Mouse (Mus musculus): ENCODE data around the gene Prss46. TPM values are rescaled to one million over a fixed set of nuclear protein-coding genes. Genes with fewer than 3 reads are reported as not detected.
A peak's percentile ranks its signal among the peaks of the same experiment; 100 is the strongest.

Gene Prss46
- polyA plus RNA-seq, 1 experiment from 2014 or later: not detected

DNA sequence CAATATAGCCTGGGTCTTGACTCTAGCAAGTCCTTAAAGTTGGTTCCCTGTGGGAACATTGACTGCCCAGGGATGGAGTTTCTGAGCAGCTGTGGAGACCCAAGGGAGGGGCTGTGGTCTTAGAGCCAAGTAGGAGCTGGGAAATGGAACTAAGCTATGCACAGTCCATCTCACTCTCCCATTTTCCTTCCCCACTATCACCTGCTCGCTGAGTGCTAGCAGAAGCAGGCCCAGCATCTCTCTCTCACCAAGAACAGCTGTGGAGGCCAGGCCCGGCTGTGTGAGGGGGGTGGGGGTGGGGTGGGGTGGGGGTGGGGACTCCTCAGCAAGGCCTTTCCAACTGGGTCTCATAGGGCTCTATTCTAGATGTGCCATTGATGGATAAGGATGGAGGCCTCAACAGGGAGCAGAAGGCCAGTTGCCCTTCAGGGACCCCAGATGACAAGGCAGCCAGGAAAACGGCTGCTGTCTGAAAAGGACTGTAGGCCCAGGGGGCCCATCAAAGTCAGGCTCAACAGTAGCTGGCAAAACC is 30.4 kb downstream of the Prss46 start:
- H3K27ac ChIP-seq (ENCODE audit: low read depth, low read length): no peak overlapping the region
- H3K36me3 ChIP-seq (ENCODE audit: control insufficient read depth, insufficient read depth, low read length): no peaks in the 10 kb centered on the region
- ATAC-seq (replicated peaks; ENCODE audit: insufficient number of reproducible peaks, low FRiP score, low TSS enrichment): no peak
- H3K9me3 ChIP-seq (replicated peaks; ENCODE audit: control insufficient read depth, low read length): no peaks in the 10 kb centered on the region
- H3K4me1 ChIP-seq (ENCODE audit: control insufficient read depth, insufficient read depth, low read length): peaks cover 4% of the 10 kb centered on the region; the same call in 1 of the 2 replicates
- H3K27me3 ChIP-seq (ENCODE audit: control insufficient read depth, insufficient read depth, low read length): peaks cover 40% of the 10 kb centered on the region
- H3K4me2 ChIP-seq: no peak overlapping the region
- WGBS (ENCODE audit: insufficient replicate concordance): 35% methylated on average over 3 of the region's 3 CpGs
- no peak overlapping the region for H3K9ac ChIP-seq (ENCODE audit: low read depth, low read length)
- no peak overlapping the region for H3K4me3 ChIP-seq (ENCODE audit: low read depth, low read length)

- Histone ChIP-seq H3K27ac (ENCODE audit: low read depth, low read length) (no peak overlapping the region), H3K9ac (ENCODE audit: low read depth, low read length) (no peak overlapping the region), H3K9me3 (replicated peaks; ENCODE audit: control insufficient read depth, low read length) (no peaks in the 10 kb centered on the region), H3K27me3 (ENCODE audit: control insufficient read depth, insufficient read depth, low read length) (peaks cover 46% of the 10 kb centered on the region), H3K4me3 (ENCODE audit: low read depth, low read length) (no peak overlapping the region), H3K4me2 (no peak overlapping the region), H3K4me1 (ENCODE audit: control insufficient read depth, insufficient read depth, low read length) (peaks cover 8% of the 10 kb centered on the region; the same call in 1 of the 2 replicates), H3K36me3 (ENCODE audit: control insufficient read depth, insufficient read depth, low read length) (no peaks in the 10 kb centered on the region)
- no peak for ATAC-seq (replicated peaks; ENCODE audit: insufficient number of reproducible peaks, low FRiP score, low TSS enrichment)
- 22% methylated on average over 4 of the region's 6 CpGs for WGBS (ENCODE audit: insufficient replicate concordance)
Observed at GRCm38 (mm10) chr9:110875288-110875695, 31.0 kb downstream of the Prss46 start.

GRCm38 (mm10) chr9:110877353-110877752 is 33.0 kb downstream of the Prss46 start:
- Histone ChIP-seq H3K4me1 (ENCODE audit: control insufficient read depth, insufficient read depth, low read length) (peaks cover 11% of the 10 kb centered on the region; the same call in 1 of the 2 replicates), H3K4me2 (no peak overlapping the region), H3K9me3 (replicated peaks; ENCODE audit: control insufficient read depth, low read length) (no peaks in the 10 kb centered on the region), H3K36me3 (ENCODE audit: control insufficient read depth, insufficient read depth, low read length) (no peaks in the 10 kb centered on the region), H3K27me3 (ENCODE audit: control insufficient read depth, insufficient read depth, low read length) (peaks cover 64% of the 10 kb centered on the region), H3K9ac (ENCODE audit: low read depth, low read length) (no peak overlapping the region), H3K27ac (ENCODE audit: low read depth, low read length) (no peak overlapping the region), H3K4me3 (ENCODE audit: low read depth, low read length) (no peak overlapping the region)
- no peak for ATAC-seq (replicated peaks; ENCODE audit: insufficient number of reproducible peaks, low FRiP score, low TSS enrichment)
- WGBS (ENCODE audit: insufficient replicate concordance): 76% methylated on average over 1 of the region's 1 CpGs

DNA sequence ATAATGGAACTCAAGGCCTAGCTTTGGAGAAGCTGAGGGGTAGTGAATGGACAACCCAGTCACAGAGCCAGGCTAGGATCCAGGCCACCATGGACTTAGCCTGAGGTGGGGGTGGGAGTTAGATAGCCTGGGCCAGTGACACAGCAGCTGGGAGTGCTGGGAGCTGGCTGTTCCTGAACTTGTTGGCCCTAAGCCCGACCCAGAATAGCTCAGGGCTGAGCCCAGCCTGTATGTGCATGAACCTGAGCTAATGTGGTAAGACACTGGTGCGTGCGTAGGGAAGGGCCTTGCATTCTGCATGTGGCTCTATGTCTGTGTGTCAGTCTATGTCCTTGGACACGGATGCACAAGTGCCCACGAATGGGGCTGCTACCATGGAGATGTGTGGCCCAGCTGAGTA is 33.6 kb downstream of the Prss46 start:
- H3K4me1 ChIP-seq (ENCODE audit: control insufficient read depth, insufficient read depth, low read length): peaks cover 11% of the 10 kb centered on the region; the same call in 1 of the 2 replicates
- H3K27ac ChIP-seq (ENCODE audit: low read depth, low read length): no peak overlapping the region
- ATAC-seq (replicated peaks; ENCODE audit: insufficient number of reproducible peaks, low FRiP score, low TSS enrichment): no peak
- H3K9ac ChIP-seq (ENCODE audit: low read depth, low read length): no peak overlapping the region
- 75% methylated on average over 5 of the region's 5 CpGs for WGBS (ENCODE audit: insufficient replicate concordance)
- H3K27me3 ChIP-seq (ENCODE audit: control insufficient read depth, insufficient read depth, low read length): peaks cover 59% of the 10 kb centered on the region
- no peaks in the 10 kb centered on the region for H3K36me3 ChIP-seq (ENCODE audit: control insufficient read depth, insufficient read depth, low read length)
- no peak overlapping the region for H3K4me3 ChIP-seq (ENCODE audit: low read depth, low read length)
- H3K4me2 ChIP-seq: no peak overlapping the region
- H3K9me3 ChIP-seq (replicated peaks; ENCODE audit: control insufficient read depth, low read length): no peaks in the 10 kb centered on the region

GRCm38 (mm10) chr9:110879191-110879920 is 35.0 kb downstream of the Prss46 start, which contains the start of gene Als2cl:
Gene Als2cl (plus strand): TSS chr9:110879870.
- H3K9ac ChIP-seq (ENCODE audit: low read depth, low read length): peak within 1 kb of the TSS; percentile 67
- no peak for ATAC-seq (replicated peaks; ENCODE audit: insufficient number of reproducible peaks, low FRiP score, low TSS enrichment)
- no peaks in the 10 kb centered on the region for H3K36me3 ChIP-seq (ENCODE audit: control insufficient read depth, insufficient read depth, low read length)
- peaks cover 45% of the 10 kb centered on the region for H3K27me3 ChIP-seq (ENCODE audit: control insufficient read depth, insufficient read depth, low read length)
- H3K4me2 ChIP-seq: peak within 1 kb of the TSS; percentile 96
- no peaks in the 10 kb centered on the region for H3K9me3 ChIP-seq (replicated peaks; ENCODE audit: control insufficient read depth, low read length)
- 17% methylated on average over 12 of the region's 12 CpGs for WGBS (ENCODE audit: insufficient replicate concordance)
- H3K4me1 ChIP-seq (ENCODE audit: control insufficient read depth, insufficient read depth, low read length): peaks cover 11% of the 10 kb centered on the region; the same call in 1 of the 2 replicates
- H3K4me3 ChIP-seq (ENCODE audit: low read depth, low read length): peak within 1 kb of the TSS; percentile 67
- H3K27ac ChIP-seq (ENCODE audit: low read depth, low read length): no peak within 1 kb of the TSS

GRCm38 (mm10) chr9:110879998-110880561 is 35.8 kb downstream of the Prss46 start, which contains the start of gene Tmie:
Gene Tmie (minus strand): TSS chr9:110880113.
- no peak within 1 kb of the TSS for H3K27ac ChIP-seq (ENCODE audit: low read depth, low read length)
- peak within 1 kb of the TSS; percentile 96 for H3K4me2 ChIP-seq
- no peaks in the 10 kb centered on the region for H3K36me3 ChIP-seq (ENCODE audit: control insufficient read depth, insufficient read depth, low read length)
- WGBS (ENCODE audit: insufficient replicate concordance): under 1% methylated on average over 55 of the region's 57 CpGs
- peak; percentile 44; the same call in 1 of the 2 replicates for ATAC-seq (replicated peaks; ENCODE audit: insufficient number of reproducible peaks, low FRiP score, low TSS enrichment)
- H3K27me3 ChIP-seq (ENCODE audit: control insufficient read depth, insufficient read depth, low read length): peaks cover 41% of the 10 kb centered on the region
- H3K4me3 ChIP-seq (ENCODE audit: low read depth, low read length): peak within 1 kb of the TSS; percentile 67
- no peaks in the 10 kb centered on the region for H3K9me3 ChIP-seq (replicated peaks; ENCODE audit: control insufficient read depth, low read length)
- peaks cover 11% of the 10 kb centered on the region; the same call in 1 of the 2 replicates for H3K4me1 ChIP-seq (ENCODE audit: control insufficient read depth, insufficient read depth, low read length)
- peak within 1 kb of the TSS; percentile 67 for H3K9ac ChIP-seq (ENCODE audit: low read depth, low read length)

DNA sequence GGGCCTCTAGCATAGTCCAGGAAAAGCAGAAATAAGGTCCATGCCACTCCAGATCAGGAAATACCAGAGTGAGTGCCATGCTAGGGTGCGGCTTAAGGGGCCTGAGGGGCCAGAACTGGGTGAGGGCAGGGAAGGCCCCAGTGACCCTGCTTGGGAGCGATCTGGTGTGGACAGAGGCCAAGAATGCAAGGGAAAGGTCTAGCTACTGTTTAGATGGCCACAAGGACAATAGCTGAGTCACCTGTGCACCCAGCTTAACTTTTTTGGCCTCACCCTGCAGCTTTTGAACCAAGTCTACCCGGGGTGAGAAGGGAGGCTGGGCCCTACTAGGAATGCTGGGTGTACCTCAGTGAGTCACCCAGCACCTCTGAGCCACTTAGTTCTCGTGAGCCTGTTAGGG is 36.5 kb downstream of the Prss46 start:
- Histone ChIP-seq H3K9ac (ENCODE audit: low read depth, low read length) (no peak overlapping the region; the same call in 1 of the 2 replicates), H3K27ac (ENCODE audit: low read depth, low read length) (no peak overlapping the region), H3K4me1 (ENCODE audit: control insufficient read depth, insufficient read depth, low read length) (peaks cover 11% of the 10 kb centered on the region; the same call in 1 of the 2 replicates), H3K36me3 (ENCODE audit: control insufficient read depth, insufficient read depth, low read length) (no peaks in the 10 kb centered on the region), H3K27me3 (ENCODE audit: control insufficient read depth, insufficient read depth, low read length) (peaks cover 40% of the 10 kb centered on the region), H3K4me3 (ENCODE audit: low read depth, low read length) (peak overlapping the region; percentile 67), H3K9me3 (replicated peaks; ENCODE audit: control insufficient read depth, low read length) (no peaks in the 10 kb centered on the region), H3K4me2 (peak overlapping the region; percentile 96)
- WGBS (ENCODE audit: insufficient replicate concordance): 67% methylated on average over 4 of the region's 4 CpGs
- no peak for ATAC-seq (replicated peaks; ENCODE audit: insufficient number of reproducible peaks, low FRiP score, low TSS enrichment)

DNA sequence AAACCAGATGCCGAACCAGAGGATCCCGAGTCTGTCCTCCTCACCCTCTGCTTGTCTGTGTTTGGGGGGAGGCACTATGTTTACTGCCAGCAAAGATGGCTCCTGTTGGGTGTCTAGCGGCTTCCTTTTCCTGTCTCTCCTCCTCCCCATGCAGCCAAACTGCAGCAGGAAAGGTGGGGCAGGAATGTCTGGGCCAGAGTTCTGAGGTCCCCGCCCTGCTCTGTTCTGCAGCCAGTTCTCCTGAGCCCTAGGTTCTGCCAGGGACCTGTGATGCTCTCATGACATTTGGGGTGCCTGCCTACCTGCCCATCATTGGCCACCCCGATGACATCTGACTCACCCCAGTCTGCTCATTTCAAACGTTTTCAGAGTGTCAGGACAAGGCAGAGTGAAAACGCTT is 37.6 kb downstream of the Prss46 start:
- peaks cover 11% of the 10 kb centered on the region; the same call in 1 of the 2 replicates for H3K4me1 ChIP-seq (ENCODE audit: control insufficient read depth, insufficient read depth, low read length)
- no peaks in the 10 kb centered on the region for H3K36me3 ChIP-seq (ENCODE audit: control insufficient read depth, insufficient read depth, low read length)
- no peak overlapping the region for H3K4me2 ChIP-seq
- no peak overlapping the region for H3K4me3 ChIP-seq (ENCODE audit: low read depth, low read length)
- ATAC-seq (replicated peaks; ENCODE audit: insufficient number of reproducible peaks, low FRiP score, low TSS enrichment): no peak
- H3K9ac ChIP-seq (ENCODE audit: low read depth, low read length): no peak overlapping the region
- H3K27ac ChIP-seq (ENCODE audit: low read depth, low read length): no peak overlapping the region
- no peaks in the 10 kb centered on the region for H3K9me3 ChIP-seq (replicated peaks; ENCODE audit: control insufficient read depth, low read length)
- H3K27me3 ChIP-seq (ENCODE audit: control insufficient read depth, insufficient read depth, low read length): peaks cover 40% of the 10 kb centered on the region
- 61% methylated on average over 7 of the region's 7 CpGs for WGBS (ENCODE audit: insufficient replicate concordance)
